Mouse (Mus musculus) embryonic facial prominence, embryonic 15.5 days (tissue): ENCODE results near the gene Fbxo41. TPM values are rescaled to one million over a fixed set of nuclear protein-coding genes. Genes with fewer than 3 reads are reported as not detected.

Experiments used
- polyA plus RNA-seq: library from polyadenylated mRNA; unstranded; fragments of >200 nt; fragmentation: Nextera tagmentation; extraction: Ambion mirVana; gene quantifications from 2 replicates; pipeline ENCODE4 v1.2.1, GENCODE M21; 2015

Fbxo41 gene
- polyA plus RNA-seq, 1 experiment from 2014 or later: 0.33 TPM

Other genes starting within 250 kb of the Fbxo41 start
- gene Sfxn5, start 169.6 kb downstream of the Fbxo41 start, polyA plus RNA-seq: 8.0 TPM in 2 replicates
- gene Rab11fip5, start 128.4 kb downstream of the Fbxo41 start, polyA plus RNA-seq: 20.1 and 21.4 TPM in 2 replicates
- gene Noto, start 79.1 kb downstream of the Fbxo41 start, polyA plus RNA-seq: not detected in 2 replicates
- 47.8 and 51.9 TPM in 2 replicates for gene Smyd5, start 71.0 kb downstream of the Fbxo41 start, polyA plus RNA-seq
- 440 and 448 TPM in 2 replicates for gene Cct7, start 51.5 kb downstream of the Fbxo41 start, polyA plus RNA-seq
- gene Pradc1, start 51.0 kb downstream of the Fbxo41 start, polyA plus RNA-seq: 38.0 and 42.4 TPM in 2 replicates
- gene Egr4, start 10.6 kb upstream of the Fbxo41 start, polyA plus RNA-seq: not detected in 2 replicates
- gene Alms1, start 84.5 kb upstream of the Fbxo41 start, polyA plus RNA-seq: 4.9 and 5.3 TPM in 2 replicates
- gene Nat8f7, start 210.2 kb upstream of the Fbxo41 start, polyA plus RNA-seq: not detected in 2 replicates